Mouse (Mus musculus) liver, adult 2 months (tissue): ENCODE measurements around the gene Ppp1r9a.

ENCODE experiments used
- CTCF ChIP-seq: fragments of 200-500 bp; IDR thresholded peaks from 2 replicates; pipeline ENCODE4 v1.5.1; 2011; ENCODE audit warnings: low read depth, low read length, control low read depth
- POLR2A ChIP-seq: fragments of 200-500 bp; IDR thresholded peaks from 2 replicates; pipeline ENCODE4 v1.6.1; 2011; ENCODE audit warnings: low read length, control low read depth; ENCODE audit not compliant: insufficient read depth; ENCODE audit errors: extremely low read depth

GRCm38 (mm10) chr6:5167051-5167677, 264.4 kb downstream of the Ppp1r9a start:
- TF ChIP-seq POLR2A, result no peak
- TF ChIP-seq CTCF, result no peak
